Mouse (Mus musculus) cerebellum, adult 11-12 months (tissue): ENCODE data around the gene Fkbp4.
"Not testable (repeated sequence)": the region's sequence is repeated elsewhere in the genome, so short reads cannot be mapped to it uniquely, and the experiment has no call there.

ENCODE experiments used
- DNase-seq: peaks from one replicate; pipeline ENCODE4 v3.0.0; 2022

Gene Fkbp4

DNA sequence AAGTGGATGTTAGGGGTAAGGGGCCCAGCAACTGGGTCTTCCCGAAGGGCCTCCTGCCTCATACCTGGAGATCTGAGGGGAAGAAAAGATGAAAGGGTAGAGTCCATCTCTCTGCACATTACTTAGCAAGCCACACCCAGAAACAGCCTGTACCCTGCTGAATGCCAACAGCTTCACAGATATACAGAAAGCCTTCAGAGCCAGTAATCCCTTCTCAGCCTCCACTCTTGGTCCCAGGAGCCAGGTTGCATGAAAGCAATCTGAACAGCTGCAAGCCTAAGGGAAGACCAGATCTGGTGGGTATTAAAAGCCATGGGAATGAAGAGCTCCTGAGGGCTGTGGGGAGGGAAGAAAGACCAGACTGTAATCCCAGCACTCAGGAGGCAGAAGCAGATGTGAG lies 49.3 kb downstream of the Fkbp4 start:
- DNase-seq = no peak

DNA sequence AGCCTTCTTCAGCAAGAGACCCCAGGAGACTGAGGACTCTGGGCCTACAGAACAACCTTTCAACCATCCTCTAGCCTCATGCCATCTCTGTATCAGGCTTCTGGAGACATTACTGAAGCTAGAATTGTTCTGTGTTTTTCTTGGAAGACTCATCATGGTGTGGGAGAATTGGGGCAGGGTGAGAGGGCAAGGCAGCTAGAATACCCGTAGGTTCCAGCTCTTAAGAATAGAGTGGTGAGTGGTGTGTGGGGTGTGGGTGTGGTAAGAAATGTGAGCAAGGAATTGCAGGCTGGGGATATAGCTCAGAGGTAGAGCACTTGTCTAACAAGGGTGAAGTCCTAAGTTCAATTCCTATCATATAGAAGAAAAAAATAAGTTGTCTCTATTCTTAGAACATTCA lies 53.5 kb downstream of the Fkbp4 start:
- DNase-seq = no peak

DNA sequence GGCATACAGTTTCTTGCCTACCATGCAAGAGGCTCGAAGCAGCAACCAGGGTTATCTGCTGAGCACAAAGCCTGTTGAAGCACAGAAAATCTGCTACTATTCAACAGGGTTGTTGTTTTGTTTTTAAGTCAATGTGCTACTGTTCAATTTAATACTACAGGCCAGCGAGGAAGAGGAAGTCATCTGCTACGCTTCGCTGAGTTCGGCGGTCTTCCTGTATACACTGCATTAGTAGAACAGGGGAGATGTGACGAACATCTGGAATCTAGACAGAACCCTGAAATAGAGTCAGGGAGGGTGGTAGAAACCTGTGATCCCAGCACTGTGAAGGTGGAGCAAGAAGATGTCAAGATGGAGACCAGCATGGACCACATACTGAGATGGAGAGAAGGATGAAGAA lies 54.7 kb downstream of the Fkbp4 start:
- DNase-seq = no peak

- DNase-seq = no peak
These were observed 57.2 kb downstream of the Fkbp4 start for GRCm38 (mm10) chr6:128381254-128381653.

GRCm38 (mm10) chr6:128380594-128381167 lies 57.8 kb downstream of the Fkbp4 start:
- DNase-seq = not testable (repeated sequence)
